Mouse (Mus musculus): ENCODE data around the gene Grin2d.

GRCm38 (mm10) chr7:45831128-45831525 is 47.1 kb downstream of the Grin2d start:
- TF ChIP-seq CTCF (IDR thresholded peaks at IDR 0.05; ENCODE audit: low read depth, low read length) (no peak), POLR2A (IDR thresholded peaks at IDR 0.05; ENCODE audit: borderline replicate concordance, low read depth, low read length) (no peak)

All from bone marrow macrophage, adult 2 months (primary cell).